Mouse (Mus musculus): ENCODE measurements around the gene Fam155a.
A peak's percentile ranks its signal among the peaks of the same experiment; 100 is the strongest.
"Not testable (repeated sequence)": the region's sequence is repeated elsewhere in the genome, so short reads cannot be mapped to it uniquely, and the experiment has no call there.

Gene Fam155a

GRCm38 (mm10) chr8:9770999-9771605, at the start of gene Fam155a:
Fam155a (minus strand) TSS chr8:9771161.
- DNase-seq = no peak

- peak; percentile 5 for DNase-seq
These were observed 42.4 kb upstream of the Fam155a start for GRCm38 (mm10) chr8:9813273-9813946.

GRCm38 (mm10) chr8:9810955-9811530, 40.1 kb upstream of the Fam155a start:
- DNase-seq = no peak

GRCm38 (mm10) chr8:9808596-9808995, 37.6 kb upstream of the Fam155a start:
- no peak for DNase-seq

- DNase-seq = no peak
These were observed 34.7 kb upstream of the Fam155a start for GRCm38 (mm10) chr8:9805676-9806075.

GRCm38 (mm10) chr8:9800346-9800745, 29.4 kb upstream of the Fam155a start:
- not testable (repeated sequence) for DNase-seq

GRCm38 (mm10) chr8:9799923-9800322, 29.0 kb upstream of the Fam155a start:
- no peak for DNase-seq

GRCm38 (mm10) chr8:9797514-9797913, 26.6 kb upstream of the Fam155a start:
- no peak for DNase-seq

GRCm38 (mm10) chr8:9795724-9796123, 24.8 kb upstream of the Fam155a start:
- no peak for DNase-seq

GRCm38 (mm10) chr8:9793351-9793750, 22.4 kb upstream of the Fam155a start:
- DNase-seq = no peak

GRCm38 (mm10) chr8:9780332-9780731, 9.4 kb upstream of the Fam155a start:
- DNase-seq = no peak

- no peak for DNase-seq
These were observed 7.2 kb upstream of the Fam155a start for GRCm38 (mm10) chr8:9778148-9778547.

GRCm38 (mm10) chr8:9776818-9777217, 5.9 kb upstream of the Fam155a start:
- no peak for DNase-seq

- DNase-seq = peak; percentile 47
These were observed 1.5 kb upstream of the Fam155a start for GRCm38 (mm10) chr8:9772519-9772840.

- peak; percentile 61 for DNase-seq
These were observed 901 bp upstream of the Fam155a start for GRCm38 (mm10) chr8:9771606-9772518.

GRCm38 (mm10) chr8:9770261-9770998, 531 bp downstream of the Fam155a start:
- DNase-seq = peak; percentile 49

- DNase-seq = peak; percentile 20
These were observed 1.9 kb downstream of the Fam155a start for GRCm38 (mm10) chr8:9769061-9769460.

- DNase-seq = no peak
These were observed 35.8 kb downstream of the Fam155a start for GRCm38 (mm10) chr8:9735169-9735568.

GRCm38 (mm10) chr8:9709791-9710190, 61.2 kb downstream of the Fam155a start:
- peak; percentile 18 for DNase-seq

GRCm38 (mm10) chr8:9707433-9707832, 63.5 kb downstream of the Fam155a start:
- peak; percentile 9 for DNase-seq

GRCm38 (mm10) chr8:9694794-9695193, 76.2 kb downstream of the Fam155a start:
- DNase-seq = no peak

- no peak for DNase-seq
These were observed 78.6 kb downstream of the Fam155a start for GRCm38 (mm10) chr8:9692370-9692769.

GRCm38 (mm10) chr8:9660014-9660413, 110.9 kb downstream of the Fam155a start:
- not testable (repeated sequence) for DNase-seq

Measured in cerebellum, adult 8-10 months (tissue).